Mouse (Mus musculus) left cerebral cortex, adult 11 months (tissue): ENCODE measurements around the gene Gm21992.

Source experiments
- DNase-seq: peaks from one replicate; pipeline ENCODE4 v3.0.0; 2022; ENCODE audit warnings: low spot score

Gm21992 gene

DNA sequence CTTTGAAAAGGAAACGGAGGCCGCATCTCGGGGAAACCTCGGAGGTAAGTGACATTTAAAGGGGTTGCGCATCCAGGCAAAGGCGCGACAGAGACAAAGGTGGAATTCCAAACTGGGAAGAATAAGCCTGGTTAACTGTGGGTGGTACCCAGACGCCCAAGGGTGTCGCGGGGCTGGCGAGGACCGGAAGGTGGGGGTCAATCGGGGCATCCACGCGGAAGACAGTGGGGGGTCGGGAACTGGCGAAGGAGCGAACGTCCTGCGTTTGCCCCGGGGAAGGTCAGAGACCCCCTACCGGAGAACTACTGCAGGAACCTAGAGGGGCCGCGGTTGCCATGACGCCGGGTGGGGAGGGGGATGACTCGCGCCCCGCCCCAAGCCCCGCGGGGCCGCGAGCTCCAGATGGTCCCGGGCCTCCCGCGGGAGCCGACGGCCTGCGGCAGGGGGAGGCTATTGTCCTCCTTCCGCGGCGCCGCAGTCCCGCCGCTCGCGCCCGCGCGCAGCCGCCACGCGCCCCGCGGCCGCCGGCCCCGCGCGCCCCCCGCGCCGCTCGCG is 99.7 kb downstream of the Gm21992 start:
- DNase-seq = no peak

- peak; percentile 79 for DNase-seq
These were observed 100.3 kb downstream of the Gm21992 start, which contains the start of gene Sptbn2 for GRCm38 (mm10) chr19:4711098-4711600. Gene Sptbn2, plus strand, starts transcription at chr19:4711167.

DNA sequence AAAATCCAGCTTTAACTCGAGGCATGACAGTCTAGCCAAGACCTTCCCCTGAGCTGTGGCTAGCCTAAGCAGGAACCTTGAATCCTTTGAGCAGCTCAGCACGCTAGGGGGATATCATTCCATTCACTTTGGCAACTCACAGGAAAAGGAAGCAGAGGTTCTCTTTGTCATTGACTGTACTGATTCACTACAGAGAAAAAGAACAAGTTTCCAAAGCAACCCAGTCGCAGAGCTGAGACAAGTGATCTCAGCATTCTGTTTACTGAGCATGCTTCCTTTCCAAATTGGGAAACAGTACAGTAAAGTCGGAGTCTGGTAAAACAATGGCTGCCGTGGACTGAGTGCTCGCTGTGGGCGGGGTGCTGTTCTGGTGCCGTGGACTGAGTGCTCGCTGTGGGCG is 102.6 kb downstream of the Gm21992 start:
- DNase-seq = no peak

DNA sequence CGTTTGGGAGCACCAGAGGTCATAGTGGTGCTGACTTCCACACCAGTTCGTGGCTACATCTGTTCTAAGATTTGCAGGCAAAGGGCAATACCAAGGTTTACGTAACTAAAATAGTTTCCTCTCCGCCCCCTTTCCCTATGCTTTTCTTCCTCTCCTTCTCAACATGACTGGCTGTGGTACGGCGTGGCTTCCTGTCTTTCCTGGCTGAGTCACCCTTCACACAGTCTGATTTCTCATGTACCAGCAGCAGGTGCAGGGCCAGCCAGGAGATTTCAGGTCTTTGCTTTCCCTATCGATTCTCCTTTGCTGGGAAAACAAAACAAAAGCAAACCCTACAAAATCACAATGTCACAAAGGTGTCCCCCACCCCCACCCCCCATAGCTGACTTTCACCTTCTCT is 110.2 kb downstream of the Gm21992 start:
- DNase-seq = no peak

- no peak for DNase-seq
These were observed 110.8 kb downstream of the Gm21992 start for GRCm38 (mm10) chr19:4700656-4701055.

GRCm38 (mm10) chr19:4699821-4700220 is 111.6 kb downstream of the Gm21992 start:
- no peak for DNase-seq

GRCm38 (mm10) chr19:4698856-4699255 is 112.6 kb downstream of the Gm21992 start:
- DNase-seq = no peak

DNA sequence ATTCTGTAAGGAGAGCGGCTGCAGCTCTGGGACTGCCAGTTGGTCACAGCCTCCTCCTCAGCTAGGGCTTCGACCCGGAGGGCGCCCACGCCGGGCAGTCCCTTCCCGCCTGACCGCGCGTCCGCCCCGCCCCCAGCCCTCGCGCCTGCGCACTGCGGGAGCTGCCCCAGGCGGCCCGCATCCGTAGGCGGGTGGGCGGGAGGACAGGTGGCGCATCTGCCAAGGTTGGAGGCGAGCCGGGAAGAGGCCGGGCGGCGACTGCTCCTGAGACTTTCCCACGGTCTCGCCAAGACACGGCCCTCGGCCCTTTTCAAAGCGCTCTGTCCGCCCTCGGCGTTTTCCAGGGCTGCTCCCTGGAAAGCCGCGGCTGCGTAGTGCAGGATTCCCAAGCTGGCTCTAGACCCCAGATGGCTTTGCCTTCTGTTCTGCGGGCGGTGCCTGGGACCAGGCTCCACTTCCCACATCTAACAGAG is 113.2 kb downstream of the Gm21992 start, which contains the start of gene Gm960:
Gene Gm960 (minus strand): TSS at position 464 of the 473 bp plus-strand sequence.
- DNase-seq = no peak

DNA sequence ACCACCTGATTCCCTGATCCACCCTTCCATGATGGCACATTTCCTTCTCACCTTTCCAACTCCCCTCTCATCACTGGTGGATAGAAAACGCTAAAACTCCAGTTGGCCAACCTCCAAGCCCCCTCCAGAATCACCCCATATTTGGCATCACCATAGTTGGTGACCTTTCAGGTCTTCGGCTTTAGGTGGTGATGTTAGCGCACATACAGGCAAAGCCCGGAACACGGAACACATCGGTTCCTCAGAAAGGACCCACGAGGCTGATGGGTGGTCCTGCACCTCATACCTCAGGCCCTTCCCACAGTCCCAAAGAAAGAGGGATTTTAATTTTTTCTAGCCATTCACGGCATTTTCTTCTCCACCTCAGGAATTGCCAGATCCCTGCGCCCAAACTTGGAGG is 113.7 kb downstream of the Gm21992 start:
- DNase-seq = no peak

DNA sequence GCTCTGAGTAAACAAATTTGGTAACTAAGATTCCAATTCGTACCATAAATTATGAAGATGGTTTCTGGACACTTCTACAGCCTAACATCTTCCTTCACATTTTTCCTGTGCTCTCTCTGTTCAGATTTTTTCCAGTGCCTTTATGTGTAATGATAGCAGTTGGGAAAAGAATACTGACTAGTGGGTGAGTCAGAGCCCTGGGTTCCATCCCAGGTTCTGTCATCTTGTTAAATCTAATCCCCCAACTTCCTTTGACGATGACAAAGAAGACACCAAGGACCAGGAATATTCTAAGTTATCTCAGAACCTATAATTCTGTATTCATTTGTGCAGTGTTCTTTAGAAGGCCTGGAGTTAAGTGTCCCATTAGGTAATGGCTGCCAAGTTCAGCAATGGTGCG is 114.3 kb downstream of the Gm21992 start:
- no peak for DNase-seq

DNA sequence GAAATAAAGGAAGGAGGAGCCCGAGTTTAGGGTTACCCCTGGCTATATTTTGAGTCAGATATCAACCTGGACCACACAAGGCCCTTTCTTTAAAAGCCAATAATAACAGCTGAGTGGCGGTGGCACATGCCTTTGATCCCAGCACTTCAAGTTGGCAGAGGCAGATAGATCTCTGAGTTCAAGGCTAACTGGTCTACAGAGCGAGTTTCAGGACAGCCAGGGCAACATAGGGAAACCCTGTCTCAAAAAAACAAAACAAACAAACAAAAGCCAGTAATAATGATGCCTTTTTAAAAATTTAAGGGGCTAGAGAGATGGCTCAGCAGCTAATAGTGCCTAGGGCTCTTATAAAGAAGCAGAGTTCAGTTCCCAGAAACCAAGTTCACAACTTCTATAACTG is 117.1 kb downstream of the Gm21992 start:
- no peak for DNase-seq
